Mouse (Mus musculus) stomach, embryonic 15.5 days (tissue): ENCODE results near the gene Rpl36. TPM values are rescaled to one million over a fixed set of nuclear protein-coding genes. Genes with fewer than 3 reads are reported as not detected.
A peak's percentile ranks its signal among the peaks of the same experiment; 100 is the strongest.
"Not testable (repeated sequence)": the region's sequence is repeated elsewhere in the genome, so short reads cannot be mapped to it uniquely, and the experiment has no call there.

ENCODE experiments used
- ATAC-seq: fragments of 200-750 bp; cut with Nextera tagmentation; 2 replicates; pipeline ENCODE4 v1.8.0; 2017; ENCODE audit warnings: low read depth, moderate number of reproducible peaks, moderate TSS enrichment; ENCODE audit not compliant: insufficient read depth, low FRiP score
- H3K27ac ChIP-seq: fragments of 300-500 bp; sonication (generic); 2 replicates; pipeline ENCODE4 v1.5.1; 2015; ENCODE audit warnings: mild to moderate bottlenecking, inconsistent platforms
- H3K27me3 ChIP-seq: fragments of 300-500 bp; sonication (generic); replicated peaks from 2 replicates; pipeline ENCODE4 v1.6.1; 2015; ENCODE audit warnings: inconsistent platforms
- H3K36me3 ChIP-seq: fragments of 300-500 bp; sonication (generic); 2 replicates; pipeline ENCODE4 v1.6.1; 2015; ENCODE audit warnings: inconsistent platforms
- H3K4me1 ChIP-seq: fragments of 300-500 bp; sonication (generic); 2 replicates; pipeline ENCODE4 v1.6.1; 2015; ENCODE audit warnings: inconsistent platforms
- H3K4me2 ChIP-seq: fragments of 300-500 bp; sonication (generic); 2 replicates; pipeline ENCODE4 v1.6.1; 2015; ENCODE audit warnings: mild to moderate bottlenecking, inconsistent platforms
- H3K4me3 ChIP-seq: fragments of 300-500 bp; sonication (generic); replicated peaks from 2 replicates; pipeline ENCODE4 v1.5.1; 2015; ENCODE audit warnings: inconsistent platforms
- H3K9ac ChIP-seq: fragments of 300-500 bp; sonication (generic); 2 replicates; pipeline ENCODE4 v1.6.1; 2015; ENCODE audit warnings: inconsistent platforms
- H3K9me3 ChIP-seq: fragments of 300-500 bp; sonication (generic); 2 replicates; pipeline ENCODE4 v1.6.1; 2016; ENCODE audit warnings: inconsistent platforms
- WGBS: fragments of 180-500 bp; shearing (Covaris S2); methylation state at CpG from one replicate; pipeline ENCODE4 v1.1.7; 2015; 5-methylcytosine and 5-hydroxymethylcytosine counted together
- polyA plus RNA-seq: library from polyadenylated mRNA; unstranded; fragments of >200 nt; fragmentation: Nextera tagmentation; extraction: Ambion mirVana; gene quantifications from 2 replicates; pipeline ENCODE4 v1.2.1, GENCODE M21; 2015

Rpl36 gene
- polyA plus RNA-seq, 1 experiment from 2014 or later, result 1,789 TPM

GRCm38 (mm10) chr17:56626754-56627470 is 13.7 kb downstream of the Rpl36 start, which contains the start of gene Lonp1:
TSS of gene Lonp1 (minus strand) at chr17:56626887.
- peak within 1 kb of the TSS; percentile 86 for H3K9ac ChIP-seq
- H3K4me3 ChIP-seq, result peak within 1 kb of the TSS; percentile 86
- ATAC-seq, result peak; percentile 89
- H3K27ac ChIP-seq, result peak within 1 kb of the TSS; percentile 88
- peak within 1 kb of the TSS; percentile 95 for H3K4me2 ChIP-seq
- H3K9me3 ChIP-seq, result no peaks in the 10 kb centered on the region
- H3K4me1 ChIP-seq, result peaks cover 21% of the 10 kb centered on the region
- under 1% methylated on average over 51 of the region's 51 CpGs for WGBS
- H3K36me3 ChIP-seq, result peaks cover 13% of the 10 kb centered on the region; the same call in 1 of the 2 replicates
- no peaks in the 10 kb centered on the region for H3K27me3 ChIP-seq

- Histone ChIP-seq H3K9me3 (no peaks in the 10 kb centered on the region), H3K9ac (peak within 1 kb of the TSS; percentile 19; the same call in 1 of the 2 replicates), H3K27me3 (no peaks in the 10 kb centered on the region), H3K27ac (peak within 1 kb of the TSS; percentile 88), H3K4me1 (peaks cover 21% of the 10 kb centered on the region), H3K36me3 (peaks cover 7% of the 10 kb centered on the region; the same call in 1 of the 2 replicates), H3K4me3 (peak within 1 kb of the TSS; percentile 86), H3K4me2 (peak within 1 kb of the TSS; percentile 95)
- WGBS, result 10% methylated on average over 26 of the region's 26 CpGs
- peak; percentile 10; the same call in 1 of the 2 replicates for ATAC-seq
These were observed 14.5 kb downstream of the Rpl36 start, which contains the start of gene Catsperd for GRCm38 (mm10) chr17:56627530-56628277. TSS of gene Catsperd (plus strand) at chr17:56628143.

- 85% methylated on average over 27 of the region's 27 CpGs for WGBS
- not testable (repeated sequence) for H3K27me3 ChIP-seq, H3K4me2 ChIP-seq, ATAC-seq, H3K27ac ChIP-seq, H3K4me3 ChIP-seq, H3K36me3 ChIP-seq, H3K9me3 ChIP-seq, H3K9ac ChIP-seq
- peaks cover 17% of the 10 kb centered on the region for H3K4me1 ChIP-seq
These were observed 16.9 kb downstream of the Rpl36 start for GRCm38 (mm10) chr17:56629800-56630781.

GRCm38 (mm10) chr17:56631807-56632206 is 18.6 kb downstream of the Rpl36 start:
- 41% methylated on average over 4 of the region's 4 CpGs for WGBS
- Histone ChIP-seq H3K4me2 (no peak overlapping the region), H3K27ac (no peak overlapping the region), H3K4me1 (peaks cover 5% of the 10 kb centered on the region; the same call in 1 of the 2 replicates), H3K36me3 (no peaks in the 10 kb centered on the region), H3K9me3 (no peaks in the 10 kb centered on the region), H3K9ac (no peak overlapping the region), H3K4me3 (no peak overlapping the region), H3K27me3 (no peaks in the 10 kb centered on the region)
- ATAC-seq, result no peak

- Histone ChIP-seq H3K36me3 (no peaks in the 10 kb centered on the region), H3K27me3 (no peaks in the 10 kb centered on the region), H3K9ac (no peak overlapping the region), H3K4me2 (no peak overlapping the region), H3K27ac (no peak overlapping the region), H3K4me1 (no peaks in the 10 kb centered on the region), H3K9me3 (no peaks in the 10 kb centered on the region), H3K4me3 (no peak overlapping the region)
- no peak for ATAC-seq
- 86% methylated on average over 6 of the region's 6 CpGs for WGBS
These were observed 20.8 kb downstream of the Rpl36 start for GRCm38 (mm10) chr17:56634023-56634422.

GRCm38 (mm10) chr17:56643237-56643636 is 30.0 kb downstream of the Rpl36 start:
- H3K9ac ChIP-seq, result no peak overlapping the region
- no peak for ATAC-seq
- H3K4me3 ChIP-seq, result no peak overlapping the region
- no peaks in the 10 kb centered on the region for H3K27me3 ChIP-seq
- no peaks in the 10 kb centered on the region for H3K36me3 ChIP-seq
- no peak overlapping the region for H3K27ac ChIP-seq
- H3K4me1 ChIP-seq, result no peaks in the 10 kb centered on the region
- no peak overlapping the region for H3K4me2 ChIP-seq
- no peaks in the 10 kb centered on the region for H3K9me3 ChIP-seq
- WGBS, result 83% methylated on average over 4 of the region's 4 CpGs

- no peaks in the 10 kb centered on the region for H3K4me1 ChIP-seq
- no peak overlapping the region for H3K9ac ChIP-seq
- 61% methylated on average over 10 of the region's 13 CpGs for WGBS
- no peak overlapping the region for H3K27ac ChIP-seq
- H3K9me3 ChIP-seq, result no peaks in the 10 kb centered on the region
- H3K36me3 ChIP-seq, result no peaks in the 10 kb centered on the region
- ATAC-seq, result no peak
- H3K27me3 ChIP-seq, result no peaks in the 10 kb centered on the region
- H3K4me3 ChIP-seq, result no peak overlapping the region
- H3K4me2 ChIP-seq, result no peak overlapping the region
These were observed 34.3 kb downstream of the Rpl36 start for GRCm38 (mm10) chr17:56647546-56647945.

- Histone ChIP-seq H3K4me2 (no peak overlapping the region), H3K27me3 (no peaks in the 10 kb centered on the region), H3K36me3 (no peaks in the 10 kb centered on the region), H3K4me1 (no peaks in the 10 kb centered on the region), H3K4me3 (no peak overlapping the region), H3K9me3 (no peaks in the 10 kb centered on the region), H3K9ac (no peak overlapping the region), H3K27ac (no peak overlapping the region)
- 25% methylated on average over 10 of the region's 10 CpGs for WGBS
- ATAC-seq, result peak; percentile 51; the same call in 1 of the 2 replicates
These were observed 38.6 kb downstream of the Rpl36 start for GRCm38 (mm10) chr17:56651801-56652200.

- H3K27me3 ChIP-seq, result no peaks in the 10 kb centered on the region
- WGBS, result 70% methylated on average over 2 of the region's 2 CpGs
- H3K9ac ChIP-seq, result no peak overlapping the region
- H3K9me3 ChIP-seq, result no peaks in the 10 kb centered on the region
- no peak overlapping the region for H3K4me3 ChIP-seq
- no peaks in the 10 kb centered on the region for H3K4me1 ChIP-seq
- no peak overlapping the region for H3K4me2 ChIP-seq
- ATAC-seq, result no peak
- no peaks in the 10 kb centered on the region for H3K36me3 ChIP-seq
- no peak overlapping the region for H3K27ac ChIP-seq
These were observed 41.6 kb downstream of the Rpl36 start for GRCm38 (mm10) chr17:56654771-56655170.

GRCm38 (mm10) chr17:56655311-56655710 is 42.1 kb downstream of the Rpl36 start:
- no peaks in the 10 kb centered on the region for H3K27me3 ChIP-seq
- no peaks in the 10 kb centered on the region for H3K9me3 ChIP-seq
- no peaks in the 10 kb centered on the region for H3K36me3 ChIP-seq
- 78% methylated on average over 3 of the region's 3 CpGs for WGBS
- H3K4me2 ChIP-seq, result no peak overlapping the region
- no peaks in the 10 kb centered on the region for H3K4me1 ChIP-seq
- no peak overlapping the region for H3K9ac ChIP-seq
- ATAC-seq, result no peak
- H3K27ac ChIP-seq, result no peak overlapping the region
- H3K4me3 ChIP-seq, result no peak overlapping the region

GRCm38 (mm10) chr17:56656171-56656570 is 43.0 kb downstream of the Rpl36 start:
- Histone ChIP-seq H3K27me3 (no peaks in the 10 kb centered on the region), H3K36me3 (no peaks in the 10 kb centered on the region), H3K4me2 (no peak overlapping the region), H3K4me3 (no peak overlapping the region), H3K9ac (no peak overlapping the region), H3K9me3 (no peaks in the 10 kb centered on the region), H3K27ac (no peak overlapping the region), H3K4me1 (no peaks in the 10 kb centered on the region)
- WGBS, result 76% methylated on average over 6 of the region's 6 CpGs
- no peak for ATAC-seq
